Mouse (Mus musculus): ENCODE measurements around the gene Cacna1s. TPM values are rescaled to one million over a fixed set of nuclear protein-coding genes. Genes with fewer than 3 reads are reported as not detected.

Gene Cacna1s
- polyA plus RNA-seq, 1 experiment from 2014 or later, result not detected

DNA sequence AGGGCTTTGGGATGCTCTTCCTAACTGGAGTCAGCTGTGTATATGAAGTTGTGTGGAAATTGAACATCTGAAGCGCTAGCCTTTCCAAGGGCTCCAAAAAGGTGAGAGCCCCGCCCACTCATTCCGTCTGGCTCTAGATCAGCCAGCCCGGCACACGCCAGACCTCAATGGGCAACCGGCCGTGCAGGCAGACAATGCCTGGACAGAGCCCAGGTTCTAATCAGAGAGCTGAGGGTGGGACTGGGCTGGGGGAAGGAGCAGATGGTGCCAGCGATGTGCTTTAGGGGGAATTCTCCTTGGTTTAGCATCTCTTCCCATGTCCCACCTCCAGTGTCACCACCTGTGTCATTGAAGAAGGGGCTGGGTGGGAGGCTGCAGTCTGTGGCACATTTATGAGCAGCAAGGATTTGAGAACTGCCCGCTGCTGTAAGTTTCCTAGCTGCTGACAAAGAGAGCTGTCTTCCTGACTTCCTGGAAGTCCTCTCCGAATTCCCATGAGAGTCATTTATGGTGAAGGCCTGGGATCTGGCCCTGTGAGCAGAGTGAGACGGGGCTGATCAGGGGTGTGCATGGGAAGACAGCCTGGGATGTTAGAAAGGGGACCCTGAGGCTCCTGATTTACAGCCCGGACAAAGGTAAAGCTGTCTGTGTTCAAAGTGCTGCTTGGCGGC, 81.2 kb downstream of the Cacna1s start:
- peaks cover 66% of the 10 kb centered on the region for H3K4me1 ChIP-seq (ENCODE audit: control insufficient read depth, insufficient read depth, low read length)
- H3K9me3 ChIP-seq (ENCODE audit: control insufficient read depth, low read length), result no peaks in the 10 kb centered on the region
- H3K9ac ChIP-seq (replicated peaks; ENCODE audit: low read length), result peak overlapping the region; percentile 98
- H3K27me3 ChIP-seq (ENCODE audit: control insufficient read depth, insufficient read depth, low read length), result no peaks in the 10 kb centered on the region
- ATAC-seq (ENCODE audit: low FRiP score, low TSS enrichment) (no peak), DNase-seq (peak; percentile 53)
- H3K4me2 ChIP-seq (ENCODE audit: low read length), result peak overlapping the region; percentile 90
- WGBS, result 28% methylated on average over 13 of the region's 13 CpGs
- H3K36me3 ChIP-seq (ENCODE audit: control insufficient read depth, insufficient read depth, low read length), result no peaks in the 10 kb centered on the region
- peak overlapping the region; percentile 93 for H3K4me3 ChIP-seq (replicated peaks; ENCODE audit: low read depth, low read length)
- peak overlapping the region; percentile 92 for H3K27ac ChIP-seq (replicated peaks; ENCODE audit: low read depth, low read length)

- Histone ChIP-seq H3K4me3 (replicated peaks; ENCODE audit: low read depth, low read length) (peak overlapping the region; percentile 93), H3K4me1 (ENCODE audit: control insufficient read depth, insufficient read depth, low read length) (peaks cover 75% of the 10 kb centered on the region), H3K4me2 (ENCODE audit: low read length) (peak overlapping the region; percentile 90), H3K9ac (replicated peaks; ENCODE audit: low read length) (peak overlapping the region; percentile 98), H3K27me3 (ENCODE audit: control insufficient read depth, insufficient read depth, low read length) (no peaks in the 10 kb centered on the region), H3K36me3 (ENCODE audit: control insufficient read depth, insufficient read depth, low read length) (no peaks in the 10 kb centered on the region), H3K27ac (replicated peaks; ENCODE audit: low read depth, low read length) (no peak overlapping the region), H3K9me3 (ENCODE audit: control insufficient read depth, low read length) (no peaks in the 10 kb centered on the region)
- DNase-seq (no peak), ATAC-seq (ENCODE audit: low FRiP score, low TSS enrichment) (no peak)
- WGBS, result 73% methylated on average over 2 of the region's 2 CpGs
Measured at GRCm38 (mm10) chr1:136134547-136134946, 82.0 kb downstream of the Cacna1s start.

DNA sequence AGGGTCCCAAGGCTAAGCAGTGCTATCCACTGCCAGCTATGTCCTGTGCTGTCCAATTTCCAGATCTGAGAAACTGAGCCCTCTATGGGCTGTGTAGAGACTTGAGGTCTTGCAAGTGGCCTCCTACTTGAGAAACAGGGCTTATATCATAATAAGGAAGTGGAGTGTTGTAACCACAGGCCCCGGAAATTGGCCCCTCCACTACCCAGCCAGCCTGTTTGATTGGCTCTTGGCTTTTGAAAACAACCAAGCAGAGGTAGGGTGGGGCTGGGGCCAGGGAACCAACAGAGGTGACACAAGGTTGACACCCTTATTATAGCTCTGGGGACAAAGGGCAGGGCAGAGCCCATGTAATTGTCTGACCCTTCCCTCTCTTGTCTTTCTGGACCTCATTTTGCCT, 82.5 kb downstream of the Cacna1s start:
- Histone ChIP-seq H3K4me3 (replicated peaks; ENCODE audit: low read depth, low read length) (peak overlapping the region; percentile 93; the same call in 1 of the 2 replicates), H3K27ac (replicated peaks; ENCODE audit: low read depth, low read length) (no peak overlapping the region), H3K9ac (replicated peaks; ENCODE audit: low read length) (peak overlapping the region; percentile 98; the same call in 1 of the 2 replicates), H3K9me3 (ENCODE audit: control insufficient read depth, low read length) (no peaks in the 10 kb centered on the region), H3K27me3 (ENCODE audit: control insufficient read depth, insufficient read depth, low read length) (no peaks in the 10 kb centered on the region), H3K4me2 (ENCODE audit: low read length) (peak overlapping the region; percentile 90), H3K36me3 (ENCODE audit: control insufficient read depth, insufficient read depth, low read length) (no peaks in the 10 kb centered on the region), H3K4me1 (ENCODE audit: control insufficient read depth, insufficient read depth, low read length) (peaks cover 77% of the 10 kb centered on the region)
- ATAC-seq (ENCODE audit: low FRiP score, low TSS enrichment) (no peak), DNase-seq (no peak)
- WGBS, result 71% methylated on average over 1 of the region's 1 CpGs

DNA sequence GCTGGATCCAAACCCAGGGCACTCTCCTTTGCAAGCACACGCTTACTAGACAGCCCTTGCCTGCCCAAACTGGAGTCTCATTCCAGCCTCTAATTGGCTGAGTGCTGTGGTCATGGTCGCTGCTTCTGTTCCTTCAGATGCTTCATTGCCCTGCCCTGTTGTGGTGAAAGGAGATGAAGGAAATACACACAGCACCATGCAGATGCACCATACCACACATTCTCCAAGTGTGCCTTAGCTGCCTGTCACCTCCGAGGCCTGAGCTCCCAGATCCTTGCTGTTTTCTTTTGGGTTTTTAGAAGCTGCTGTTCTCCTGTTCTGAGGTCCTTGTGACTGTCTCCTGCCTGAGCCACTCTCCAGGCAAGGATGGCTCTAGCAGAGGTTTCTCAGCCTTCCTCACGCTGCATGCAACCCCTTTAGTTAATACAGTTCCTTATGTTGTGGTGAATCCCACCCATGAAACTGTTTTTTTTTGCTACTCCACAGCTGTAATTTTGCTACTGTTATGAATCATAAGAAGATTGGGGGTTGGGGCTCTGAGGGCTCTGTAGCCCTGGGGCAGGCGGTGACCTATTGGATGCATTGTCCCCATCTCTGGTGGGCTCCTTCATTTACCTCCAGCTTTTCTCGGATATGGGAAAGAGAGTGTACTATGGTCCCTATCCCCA, 83.4 kb downstream of the Cacna1s start:
- Histone ChIP-seq H3K9me3 (ENCODE audit: control insufficient read depth, low read length) (no peaks in the 10 kb centered on the region), H3K4me1 (ENCODE audit: control insufficient read depth, insufficient read depth, low read length) (peaks cover 77% of the 10 kb centered on the region), H3K4me2 (ENCODE audit: low read length) (peak overlapping the region; percentile 90), H3K9ac (replicated peaks; ENCODE audit: low read length) (0 out of 2 replicates have a peak overlapping the region, but pooled peaks have one; percentile 14), H3K36me3 (ENCODE audit: control insufficient read depth, insufficient read depth, low read length) (no peaks in the 10 kb centered on the region), H3K4me3 (replicated peaks; ENCODE audit: low read depth, low read length) (no peak overlapping the region), H3K27me3 (ENCODE audit: control insufficient read depth, insufficient read depth, low read length) (no peaks in the 10 kb centered on the region), H3K27ac (replicated peaks; ENCODE audit: low read depth, low read length) (no peak overlapping the region; the same call in 1 of the 2 replicates)
- 65% methylated on average over 6 of the region's 6 CpGs for WGBS
- ATAC-seq (ENCODE audit: low FRiP score, low TSS enrichment) (no peak), DNase-seq (no peak)

DNA sequence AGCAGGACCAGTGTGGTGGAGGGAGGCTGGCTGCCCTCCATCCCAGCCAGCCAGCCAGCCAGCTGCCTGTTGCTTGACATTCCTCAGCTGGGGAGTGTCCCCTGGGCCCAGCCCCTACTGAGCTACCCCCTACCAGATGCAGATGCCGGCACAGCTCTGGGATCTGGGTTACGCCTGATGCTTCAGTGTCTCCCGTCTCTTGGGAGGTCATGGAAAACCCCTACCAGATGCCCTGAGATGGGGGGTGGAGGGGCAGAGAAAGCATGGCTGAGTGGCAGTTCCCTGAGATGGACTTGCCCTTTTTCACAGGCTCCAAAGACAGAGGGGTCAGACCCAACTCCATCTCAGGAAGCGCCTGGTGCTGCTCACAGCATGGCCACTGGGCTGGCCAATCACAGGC, 84.0 kb downstream of the Cacna1s start:
- H3K4me2 ChIP-seq (ENCODE audit: low read length), result peak overlapping the region; percentile 90
- peaks cover 83% of the 10 kb centered on the region for H3K4me1 ChIP-seq (ENCODE audit: control insufficient read depth, insufficient read depth, low read length)
- 0 out of 2 replicates have a peak overlapping the region, but pooled peaks have one; percentile 14 for H3K9ac ChIP-seq (replicated peaks; ENCODE audit: low read length)
- ATAC-seq (ENCODE audit: low FRiP score, low TSS enrichment) (no peak), DNase-seq (no peak)
- WGBS, result 54% methylated on average over 4 of the region's 4 CpGs
- H3K27me3 ChIP-seq (ENCODE audit: control insufficient read depth, insufficient read depth, low read length), result no peaks in the 10 kb centered on the region
- no peak overlapping the region for H3K27ac ChIP-seq (replicated peaks; ENCODE audit: low read depth, low read length)
- H3K9me3 ChIP-seq (ENCODE audit: control insufficient read depth, low read length), result no peaks in the 10 kb centered on the region
- H3K36me3 ChIP-seq (ENCODE audit: control insufficient read depth, insufficient read depth, low read length), result no peaks in the 10 kb centered on the region
- H3K4me3 ChIP-seq (replicated peaks; ENCODE audit: low read depth, low read length), result no peak overlapping the region

- ATAC-seq (ENCODE audit: low FRiP score, low TSS enrichment) (no peak), DNase-seq (no peak)
- H3K4me3 ChIP-seq (replicated peaks; ENCODE audit: low read depth, low read length), result no peak overlapping the region
- H3K27me3 ChIP-seq (ENCODE audit: control insufficient read depth, insufficient read depth, low read length), result no peaks in the 10 kb centered on the region
- WGBS, result 30% methylated on average over 7 of the region's 7 CpGs
- H3K9me3 ChIP-seq (ENCODE audit: control insufficient read depth, low read length), result no peaks in the 10 kb centered on the region
- H3K4me2 ChIP-seq (ENCODE audit: low read length), result peak overlapping the region; percentile 90
- H3K36me3 ChIP-seq (ENCODE audit: control insufficient read depth, insufficient read depth, low read length), result no peaks in the 10 kb centered on the region
- peaks cover 88% of the 10 kb centered on the region for H3K4me1 ChIP-seq (ENCODE audit: control insufficient read depth, insufficient read depth, low read length)
- H3K27ac ChIP-seq (replicated peaks; ENCODE audit: low read depth, low read length), result peak overlapping the region; percentile 58
- H3K9ac ChIP-seq (replicated peaks; ENCODE audit: low read length), result 0 out of 2 replicates have a peak overlapping the region, but pooled peaks have one; percentile 1
Measured at GRCm38 (mm10) chr1:136137071-136137531, 84.6 kb downstream of the Cacna1s start.

DNA sequence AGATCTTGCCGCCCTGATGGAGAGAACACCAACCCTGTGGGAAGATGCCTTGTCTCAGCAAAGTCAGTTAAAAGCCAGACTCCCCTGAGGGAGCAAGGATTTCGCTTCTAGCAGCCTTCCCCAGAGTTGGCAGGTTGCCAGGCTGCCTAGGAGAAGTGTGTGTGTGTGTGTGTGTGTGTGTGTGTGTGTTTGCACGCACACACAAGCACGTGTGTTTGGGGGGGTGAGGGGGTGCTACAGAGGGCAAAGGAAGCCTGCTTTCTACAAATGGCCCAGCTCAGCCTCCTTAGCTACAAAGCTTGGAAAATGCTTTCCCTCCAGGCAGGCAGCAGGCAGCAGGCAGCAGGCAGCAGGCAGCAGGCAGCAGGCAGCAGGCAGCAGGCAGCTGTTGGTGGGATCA, 85.0 kb downstream of the Cacna1s start:
- no peak for ATAC-seq (ENCODE audit: low FRiP score, low TSS enrichment)
- under 1% methylated on average over 4 of the region's 4 CpGs for WGBS
- peak; percentile 90 for DNase-seq
- H3K27me3 ChIP-seq (ENCODE audit: control insufficient read depth, insufficient read depth, low read length), result no peaks in the 10 kb centered on the region
- H3K4me1 ChIP-seq (ENCODE audit: control insufficient read depth, insufficient read depth, low read length), result peaks cover 93% of the 10 kb centered on the region
- H3K9ac ChIP-seq (replicated peaks; ENCODE audit: low read length), result 0 out of 2 replicates have a peak overlapping the region, but pooled peaks have one; percentile 1
- H3K4me3 ChIP-seq (replicated peaks; ENCODE audit: low read depth, low read length), result no peak overlapping the region
- H3K4me2 ChIP-seq (ENCODE audit: low read length), result peak overlapping the region; percentile 90
- peak overlapping the region; percentile 58 for H3K27ac ChIP-seq (replicated peaks; ENCODE audit: low read depth, low read length)
- no peaks in the 10 kb centered on the region for H3K9me3 ChIP-seq (ENCODE audit: control insufficient read depth, low read length)
- no peaks in the 10 kb centered on the region for H3K36me3 ChIP-seq (ENCODE audit: control insufficient read depth, insufficient read depth, low read length)

DNA sequence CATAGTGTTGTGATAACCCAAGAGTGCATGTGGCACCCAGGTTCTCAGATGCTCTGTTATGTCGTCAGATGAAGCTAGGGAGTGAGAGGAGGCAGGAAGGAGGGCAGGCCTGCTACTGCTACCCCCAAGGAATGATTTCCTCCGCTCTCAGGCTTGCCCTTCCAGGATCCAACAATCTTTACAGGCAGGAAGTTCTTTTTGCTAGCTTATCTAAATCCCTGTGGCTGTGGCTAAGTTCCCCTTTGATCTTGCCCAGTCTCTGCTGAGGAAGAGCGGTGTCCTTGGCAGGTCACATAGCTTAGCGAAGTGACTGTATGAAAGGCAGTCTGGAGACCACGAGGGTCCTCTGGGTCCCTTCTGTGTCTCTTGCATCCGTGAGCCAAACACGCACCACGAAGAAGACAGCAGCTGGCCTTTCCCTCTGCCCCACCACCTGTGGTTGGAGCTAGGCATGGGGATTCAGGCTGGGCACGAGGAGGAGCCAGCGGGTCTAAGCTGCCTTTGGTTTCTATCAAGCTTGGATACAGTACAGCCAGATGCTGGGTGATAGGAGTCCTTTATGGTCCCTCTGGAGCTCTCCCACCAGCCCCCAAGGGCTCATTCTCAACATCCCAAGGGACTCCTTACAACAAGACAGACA, 85.8 kb downstream of the Cacna1s start:
- Histone ChIP-seq H3K27me3 (ENCODE audit: control insufficient read depth, insufficient read depth, low read length) (no peaks in the 10 kb centered on the region), H3K4me3 (replicated peaks; ENCODE audit: low read depth, low read length) (no peak overlapping the region), H3K36me3 (ENCODE audit: control insufficient read depth, insufficient read depth, low read length) (no peaks in the 10 kb centered on the region), H3K9me3 (ENCODE audit: control insufficient read depth, low read length) (no peaks in the 10 kb centered on the region), H3K4me2 (ENCODE audit: low read length) (peak overlapping the region; percentile 90), H3K27ac (replicated peaks; ENCODE audit: low read depth, low read length) (peak overlapping the region; percentile 58), H3K9ac (replicated peaks; ENCODE audit: low read length) (0 out of 2 replicates have a peak overlapping the region, but pooled peaks have one; percentile 2), H3K4me1 (ENCODE audit: control insufficient read depth, insufficient read depth, low read length) (peaks cover 99% of the 10 kb centered on the region)
- 32% methylated on average over 10 of the region's 10 CpGs for WGBS
- no peak for ATAC-seq (ENCODE audit: low FRiP score, low TSS enrichment)
- no peak for DNase-seq
